Mouse (Mus musculus) frontal cortex, adult 2 months (tissue): Measurements from ENCODE around the gene Psd4. TPM values are rescaled to one million over a fixed set of nuclear protein-coding genes. Genes with fewer than 3 reads are reported as not detected.

Experiments used
- DNase-seq, 2 experiments: peaks; one replicate each; pipeline ENCODE4 v3.0.0; 2022; ENCODE audit warnings: low spot score in 1 of 2; ENCODE audit errors: extremely low spot score in 1 of 2
- polyA plus RNA-seq: library from polyadenylated mRNA; depleted of rRNA; stranded (reverse); fragments of >200 nt; gene quantifications from 2 replicates; pipeline ENCODE4 v1.2.3, GENCODE M21; 2012; rRNA removed

Gene Psd4
- polyA plus RNA-seq, 1 experiment, result 1.5 TPM

DNA sequence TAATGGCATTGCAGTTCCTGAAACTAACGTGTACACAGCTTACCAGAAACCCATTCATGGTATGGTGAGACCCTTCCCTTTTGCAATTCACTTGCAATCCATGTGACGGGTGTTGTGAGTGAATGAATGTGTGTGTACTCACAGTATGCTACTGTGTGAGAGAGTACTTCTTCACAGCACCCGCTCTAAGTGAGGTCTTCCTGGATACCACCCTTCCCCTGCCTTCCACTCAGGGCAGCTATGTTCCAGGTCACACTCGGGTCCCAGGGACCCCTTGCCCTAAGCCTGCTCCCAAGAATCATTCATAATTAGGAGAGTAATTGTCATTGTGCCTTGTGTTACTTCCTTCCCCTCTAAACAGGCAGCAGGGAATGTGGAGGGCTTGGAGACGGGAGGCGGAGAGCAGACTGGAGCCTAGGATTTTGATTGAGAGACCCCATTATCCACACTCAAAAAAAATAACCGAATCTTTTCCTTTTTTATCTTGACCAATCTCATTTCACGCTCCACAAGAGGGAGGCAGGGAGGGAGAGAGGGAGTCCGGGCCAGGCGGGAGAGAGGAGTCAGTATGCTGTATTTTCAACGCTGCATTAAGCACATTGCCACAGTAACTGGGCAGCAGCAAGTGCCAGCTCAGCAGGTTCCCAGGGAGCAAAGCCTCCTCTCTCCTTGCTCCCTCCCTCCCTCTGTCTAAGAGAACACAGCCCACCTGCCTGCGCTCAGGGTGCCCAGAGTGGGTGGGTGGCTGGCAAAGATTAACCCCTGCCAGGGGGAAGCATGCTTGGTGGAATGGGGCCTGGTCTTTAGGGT lies 60.7 kb downstream of the Psd4 start:
- no peak for DNase-seq

DNA sequence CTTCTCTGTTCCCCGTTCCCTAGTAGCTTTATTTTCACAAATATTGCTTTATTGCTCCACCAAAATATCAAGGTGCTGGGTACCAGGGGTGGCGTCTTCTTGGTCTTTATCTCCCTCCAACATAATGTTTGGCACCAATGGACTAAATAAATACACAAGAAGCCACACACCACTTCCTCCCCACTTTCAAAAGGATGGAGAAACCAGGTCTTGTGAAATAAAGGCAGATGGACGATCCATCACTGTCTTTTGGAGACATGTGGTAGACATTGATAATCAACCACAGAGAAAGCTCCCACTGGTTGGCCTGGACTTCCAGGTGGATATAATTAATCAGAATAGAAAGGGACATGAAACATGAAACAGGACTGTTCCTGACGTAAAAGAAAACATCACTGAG lies 62.4 kb downstream of the Psd4 start:
- no peak for DNase-seq

DNA sequence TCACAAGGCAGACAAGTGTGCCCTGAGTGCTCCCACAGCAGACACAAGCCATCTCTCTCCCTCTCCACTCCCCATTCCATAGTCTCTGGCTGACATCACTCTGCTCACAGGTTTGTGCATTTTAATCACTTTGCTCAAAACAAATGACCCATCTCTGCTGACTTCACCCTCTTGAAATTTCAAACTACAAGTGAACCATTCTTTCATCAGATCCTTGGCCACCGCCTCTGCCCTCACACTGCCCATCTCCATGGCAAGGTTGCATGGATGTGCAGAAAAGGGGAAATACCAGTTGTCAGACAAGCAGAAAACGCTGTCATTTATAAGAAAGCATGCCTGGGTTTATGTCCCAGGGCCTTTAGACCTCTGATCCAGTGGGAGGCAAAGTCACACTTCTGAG lies 67.3 kb downstream of the Psd4 start:
- DNase-seq, result no peak

DNA sequence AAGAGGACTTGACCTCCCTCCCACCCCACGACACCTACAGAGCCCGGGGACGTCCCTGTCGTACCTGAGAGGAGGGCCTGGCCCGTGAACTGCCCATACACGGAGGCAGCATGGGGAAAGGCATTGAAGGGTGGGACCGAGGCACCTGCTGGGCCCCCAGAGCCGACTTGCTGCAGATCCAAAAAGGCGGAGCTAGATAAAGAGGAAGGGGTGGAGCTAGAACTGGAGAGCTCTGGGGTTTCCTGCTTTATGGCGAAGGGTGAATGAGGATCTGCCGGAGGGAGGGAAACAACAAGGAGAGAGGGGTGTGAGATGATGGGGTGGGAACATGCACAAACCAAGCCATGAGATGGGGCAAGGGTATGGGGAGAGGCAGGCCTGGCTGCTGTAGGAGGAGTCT lies 68.3 kb downstream of the Psd4 start:
- no peak for DNase-seq

DNA sequence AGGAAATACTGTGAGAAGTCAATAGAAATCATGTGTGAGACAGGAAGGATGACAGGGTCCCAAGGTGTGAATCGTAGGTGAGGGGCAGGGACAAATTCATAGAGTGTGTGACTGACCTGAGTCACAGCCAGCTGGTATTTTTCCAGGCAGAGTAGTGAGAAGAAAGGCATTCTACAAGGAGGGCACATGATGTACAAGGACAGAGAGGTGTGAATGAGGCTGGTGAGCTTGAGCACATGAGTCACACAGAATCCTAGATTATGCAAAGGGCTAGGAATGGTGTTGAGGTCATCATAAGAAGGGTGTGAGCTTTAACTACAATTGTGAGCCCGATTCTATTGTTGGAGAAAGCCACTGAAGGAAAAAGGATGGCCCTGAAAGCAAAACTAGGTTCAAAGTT lies 72.7 kb downstream of the Psd4 start:
- no peak for DNase-seq

DNA sequence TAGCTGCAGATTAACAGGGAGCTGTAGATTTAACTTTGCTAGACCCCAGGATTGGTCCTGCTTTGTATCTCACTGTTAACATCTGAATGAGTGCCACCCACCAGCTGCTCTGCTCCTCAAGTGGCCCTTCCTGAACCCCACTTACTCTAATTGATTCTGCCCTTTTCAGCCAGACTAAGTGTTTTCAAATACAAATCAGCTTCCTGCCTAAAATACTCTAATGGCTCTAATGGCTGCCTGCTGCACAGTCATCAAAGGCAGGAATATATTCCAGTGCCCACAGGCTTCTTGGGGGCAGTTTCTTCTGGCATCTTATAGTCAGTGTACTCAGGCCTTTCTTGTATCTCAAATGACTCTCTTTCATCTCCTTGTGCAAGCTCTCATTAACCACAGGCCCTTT lies 74.5 kb downstream of the Psd4 start:
- no peak for DNase-seq

DNA sequence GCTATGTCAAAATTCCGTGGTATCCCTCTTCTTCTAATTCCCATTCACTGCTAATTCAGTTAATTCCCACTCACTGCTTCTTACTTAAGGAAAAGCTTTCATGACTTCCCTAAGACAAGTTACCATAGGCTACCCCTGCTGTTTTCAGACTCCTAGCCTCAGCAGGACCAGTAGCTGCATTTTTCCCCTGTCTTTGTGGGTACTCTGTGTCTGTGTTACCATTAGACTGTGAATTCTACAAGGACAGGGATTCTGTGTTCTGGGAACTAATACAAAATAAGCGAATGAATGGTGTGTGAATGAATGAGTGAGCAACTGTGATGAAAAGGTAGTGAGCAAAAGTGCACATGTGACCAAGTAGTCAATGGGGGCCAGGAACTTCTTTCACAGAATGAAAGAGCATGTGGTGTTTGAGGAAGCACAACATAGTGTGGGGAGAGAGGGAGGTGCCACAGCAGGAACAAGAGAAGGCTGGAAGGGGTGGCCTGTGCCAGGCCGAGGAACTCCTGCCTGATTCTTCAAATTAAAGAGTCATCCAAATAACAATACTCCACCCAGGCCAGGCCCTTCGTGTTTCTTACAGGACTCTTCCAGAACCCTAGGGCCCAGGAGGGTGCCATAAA lies 75.0 kb downstream of the Psd4 start:
- DNase-seq, result no peak

DNA sequence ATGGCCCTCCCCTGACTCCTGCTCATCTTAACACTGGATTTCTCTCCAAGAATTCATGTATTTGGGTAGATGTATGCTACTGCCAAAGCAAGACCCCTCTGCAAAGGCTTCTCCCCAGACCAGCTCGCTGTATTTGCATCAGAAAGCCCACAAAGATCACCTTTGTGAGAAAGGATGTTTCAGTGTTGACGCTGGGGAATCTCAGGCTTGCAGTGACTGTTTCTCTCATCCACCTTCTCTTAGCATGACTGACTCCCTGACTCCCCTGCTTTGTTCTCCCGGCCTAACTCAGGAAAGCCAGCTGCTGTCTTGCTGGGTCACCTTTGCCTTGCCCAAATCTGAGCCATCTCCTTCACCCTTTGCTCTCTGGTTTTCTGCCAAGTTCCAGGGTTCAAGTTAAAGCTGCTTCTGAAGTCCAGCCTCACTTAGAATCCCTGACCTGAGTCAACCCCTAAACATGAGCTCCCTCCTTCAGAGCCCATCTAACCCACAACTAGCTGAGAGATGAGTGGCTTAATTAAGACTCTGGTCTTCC lies 75.9 kb downstream of the Psd4 start:
- DNase-seq, result no peak

DNA sequence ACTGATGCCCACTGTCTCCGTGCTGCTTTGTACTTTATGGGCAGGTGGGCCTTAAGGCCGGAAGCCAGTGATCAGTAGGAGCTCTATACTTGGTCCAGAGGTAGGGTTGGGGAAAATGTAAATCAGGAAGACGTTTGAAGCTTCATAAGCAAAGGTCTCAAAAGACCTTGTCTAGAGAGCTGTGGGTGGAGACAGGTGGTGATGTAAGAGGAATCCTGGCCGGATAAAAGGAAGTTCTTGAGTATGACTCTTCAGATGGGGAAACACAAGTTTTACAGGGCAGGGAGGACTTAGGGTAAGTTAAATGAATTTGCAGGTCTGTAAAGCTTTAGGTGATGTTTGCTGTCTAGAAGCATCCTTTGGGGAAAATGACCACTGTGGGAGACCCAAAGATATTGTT lies 81.7 kb downstream of the Psd4 start:
- DNase-seq, result no peak

DNA sequence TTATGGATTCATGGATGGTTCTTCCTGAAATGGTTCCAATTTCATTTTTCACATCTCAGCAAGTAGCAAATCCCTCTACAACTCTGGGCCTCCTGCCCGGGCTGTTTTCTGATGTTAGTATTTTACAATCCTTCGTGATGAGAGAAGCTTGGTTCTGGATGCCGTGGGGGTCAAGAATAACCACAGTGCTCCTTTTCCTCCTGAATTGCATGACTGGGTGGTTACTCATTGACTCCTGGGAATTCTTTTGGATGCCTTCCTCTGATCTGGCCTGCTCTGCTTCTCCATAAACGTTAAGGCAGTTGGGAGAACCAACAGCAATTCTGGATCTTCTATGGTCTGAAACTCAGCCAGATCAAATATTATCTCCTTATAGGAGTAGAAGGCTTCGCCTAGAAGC lies 85.8 kb downstream of the Psd4 start:
- DNase-seq, result no peak

DNA sequence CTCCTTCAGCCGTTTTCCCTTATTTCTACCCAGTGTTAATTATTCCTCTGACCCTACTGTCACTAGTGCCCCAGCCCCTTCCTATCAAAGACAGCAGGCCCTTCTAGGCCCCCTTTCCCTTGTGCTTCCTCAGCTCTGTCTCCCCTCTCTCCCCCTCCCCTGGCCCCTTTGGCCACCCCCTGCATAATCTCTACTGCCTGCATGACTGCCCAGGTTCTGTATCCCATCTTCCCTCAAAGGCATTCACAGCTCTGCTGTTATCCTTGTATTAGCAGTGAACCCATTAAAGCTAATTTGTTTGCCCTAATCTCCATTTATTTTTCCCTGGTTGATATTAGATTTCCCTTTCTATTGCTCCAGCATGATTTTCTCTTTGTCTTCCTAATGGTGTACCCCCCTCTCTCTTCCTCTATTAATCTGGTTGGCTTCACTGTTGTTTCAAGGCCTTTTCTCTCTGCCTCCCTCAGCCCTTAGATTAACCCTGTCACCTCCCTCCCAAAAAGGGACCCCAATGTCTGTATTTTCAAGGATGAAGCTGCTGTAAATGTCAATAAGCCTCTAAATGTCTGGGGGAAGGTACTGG lies 87.1 kb downstream of the Psd4 start:
- DNase-seq, result no peak

DNA sequence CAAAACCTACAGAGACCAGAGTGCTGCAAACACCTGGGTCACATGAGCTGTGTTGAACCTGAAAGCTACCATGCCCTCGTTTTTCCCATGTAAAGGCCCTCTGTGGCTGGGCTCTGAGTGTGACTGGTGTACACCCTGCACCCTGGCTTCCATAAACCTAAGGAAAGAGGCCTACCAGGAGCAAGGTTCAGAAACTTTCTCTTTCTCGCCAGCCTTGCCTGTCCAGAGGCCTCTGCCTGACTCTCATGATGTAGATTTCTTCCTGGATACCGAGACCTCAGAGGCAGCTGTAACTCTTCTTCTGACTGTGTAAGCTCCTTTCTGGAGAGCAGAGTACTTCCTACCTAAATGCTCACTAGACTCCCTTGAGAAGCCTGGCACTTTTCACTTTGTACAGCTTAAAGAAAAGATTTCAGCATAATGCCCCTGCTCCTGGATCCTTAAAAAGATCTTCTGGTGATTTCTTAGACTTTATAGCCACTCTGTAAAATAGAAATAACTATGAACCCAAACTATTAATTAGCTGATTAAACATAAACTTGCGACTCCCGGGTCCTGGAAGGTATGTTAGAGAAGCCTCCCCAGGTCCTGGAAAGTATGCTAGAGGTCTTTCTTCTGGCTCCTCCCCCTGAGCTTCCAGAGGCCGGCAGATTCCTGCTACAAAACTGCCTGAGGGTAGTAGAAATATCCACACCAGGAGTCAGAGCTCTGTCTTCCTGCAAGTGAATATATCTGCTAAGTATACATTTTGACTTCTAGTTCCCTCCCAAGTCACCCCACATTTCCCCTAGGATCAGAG lies 87.9 kb downstream of the Psd4 start:
- no peak for DNase-seq

DNA sequence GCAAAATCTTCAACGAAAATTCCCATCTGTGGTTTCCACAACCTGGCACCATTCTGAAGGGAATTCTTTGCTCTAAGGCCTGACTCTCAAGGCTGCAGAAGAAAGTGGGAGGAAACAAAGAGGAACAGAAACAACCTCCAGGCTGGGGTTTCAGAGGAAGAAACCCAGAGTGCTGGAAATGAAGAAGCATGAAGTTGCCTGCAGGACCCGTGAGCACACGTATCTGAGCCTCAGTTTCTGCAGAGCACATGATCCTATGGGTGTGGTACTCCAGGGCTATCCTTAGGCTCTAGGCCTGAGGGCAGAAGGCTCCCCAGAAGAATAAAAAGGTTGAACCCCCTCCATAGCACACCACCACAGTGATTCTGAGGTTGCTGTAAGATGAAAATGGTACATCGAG lies 89.5 kb downstream of the Psd4 start:
- DNase-seq, result no peak

DNA sequence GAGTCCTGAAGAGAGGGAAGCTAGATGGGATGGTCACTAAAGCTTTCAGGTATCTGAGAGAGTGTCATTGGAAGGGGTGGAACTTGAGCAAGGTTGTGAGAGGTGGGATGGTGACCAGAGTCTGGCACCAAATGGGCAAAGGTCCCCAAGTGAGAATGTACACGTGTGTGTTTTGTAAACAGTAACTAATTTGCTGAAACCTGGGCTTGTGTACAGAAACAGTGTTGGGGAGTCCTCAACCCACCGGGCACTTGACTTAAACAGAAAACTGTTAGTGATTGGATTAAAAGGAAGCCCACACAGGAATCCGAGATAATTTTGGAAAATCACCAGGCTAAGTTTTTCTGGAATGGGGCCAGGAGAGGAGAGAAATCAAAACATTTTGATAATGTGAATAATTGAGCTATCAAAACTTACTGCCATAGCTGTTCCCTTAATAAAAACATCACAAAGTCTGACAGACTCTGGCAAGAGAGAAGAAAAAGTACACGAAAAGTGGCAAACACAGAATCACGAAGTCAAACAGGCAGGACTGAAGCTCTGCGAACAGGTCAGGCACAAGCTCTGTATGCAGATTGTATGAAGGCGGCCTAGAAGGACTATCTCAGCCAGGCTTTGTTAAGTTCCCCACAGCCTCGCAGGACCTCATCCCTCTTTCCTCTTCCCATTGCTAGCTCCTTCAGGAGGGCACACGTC lies 92.9 kb downstream of the Psd4 start:
- no peak for DNase-seq

DNA sequence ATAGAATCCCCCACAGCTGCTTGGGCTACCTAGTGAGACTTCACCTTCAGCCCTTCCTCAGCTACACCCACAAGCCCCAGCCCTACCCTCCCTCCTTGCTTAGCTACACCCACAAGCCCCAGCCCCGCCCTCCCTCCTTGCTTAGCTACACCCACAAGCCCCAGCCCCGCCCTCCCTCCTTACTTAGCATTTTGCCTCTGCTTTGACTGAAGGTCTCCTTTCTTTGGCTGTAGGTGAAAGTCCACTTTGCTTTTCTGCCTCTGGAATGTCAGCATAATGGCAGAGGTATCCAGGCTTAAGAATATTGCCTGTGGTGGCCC lies 93.4 kb downstream of the Psd4 start:
- DNase-seq, result no peak

Other genes starting within 250 kb of the Psd4 start
- not detected in 2 replicates for gene Il1f8, start 214.4 kb upstream of the Psd4 start, polyA plus RNA-seq
- gene Il1f9, start 181.1 kb upstream of the Psd4 start, polyA plus RNA-seq, result 0.06 TPM in 1 of 2 replicates, not detected in the other
- gene Il1f6, start 152.2 kb upstream of the Psd4 start, polyA plus RNA-seq, result not detected in 2 replicates
- 0.11 TPM in 1 of 2 replicates, not detected in the other for gene Il1f5, start 90.6 kb upstream of the Psd4 start, polyA plus RNA-seq
- not detected in 2 replicates for gene Il1f10, start 76.4 kb upstream of the Psd4 start, polyA plus RNA-seq
- 0.08 and 0.27 TPM in 2 replicates for gene Il1rn, start 30.7 kb upstream of the Psd4 start, polyA plus RNA-seq
- not detected in 2 replicates for gene Pax8, start 108.0 kb downstream of the Psd4 start, polyA plus RNA-seq